Mouse (Mus musculus) heart, embryonic 16.5 days (tissue): ENCODE measurements around the gene Shisa5. TPM values are rescaled to one million over a fixed set of nuclear protein-coding genes. Genes with fewer than 3 reads are reported as not detected.

Experiments used
- ATAC-seq: fragments of 200-750 bp; cut with Nextera tagmentation; replicated peaks from 2 replicates; pipeline ENCODE4 v1.8.0; 2017; ENCODE audit warnings: moderate number of reproducible peaks; ENCODE audit not compliant: insufficient read depth, low FRiP score; ENCODE audit errors: extremely low read depth
- H3K27ac ChIP-seq: fragments of 300-500 bp; sonication (generic); 2 replicates; pipeline ENCODE4 v1.5.1; 2014; ENCODE audit warnings: mild to moderate bottlenecking, low read length, control low read depth, moderate library complexity
- H3K27me3 ChIP-seq: fragments of 300-500 bp; sonication (generic); 2 replicates; pipeline ENCODE4 v1.6.1; 2014; ENCODE audit warnings: low read length, mixed read lengths; ENCODE audit not compliant: control insufficient read depth, insufficient read depth
- H3K36me3 ChIP-seq: fragments of 300-500 bp; sonication (generic); 2 replicates; pipeline ENCODE4 v1.6.1; 2014; ENCODE audit not compliant: control insufficient read depth, insufficient read depth
- H3K4me1 ChIP-seq: fragments of 300-500 bp; sonication (generic); 2 replicates; pipeline ENCODE4 v1.6.1; 2014; ENCODE audit warnings: low read length, mixed read lengths; ENCODE audit not compliant: control insufficient read depth, insufficient read depth
- H3K4me2 ChIP-seq: fragments of 300-500 bp; sonication (generic); 2 replicates; pipeline ENCODE4 v1.6.1; 2014; ENCODE audit warnings: low read depth, mild to moderate bottlenecking, control low read depth, low read length
- H3K4me3 ChIP-seq: fragments of 300-500 bp; sonication (generic); 2 replicates; pipeline ENCODE4 v1.5.1; 2014; ENCODE audit warnings: mild to moderate bottlenecking, control low read depth, low read length
- H3K9ac ChIP-seq: fragments of 300-500 bp; sonication (generic); 2 replicates; pipeline ENCODE4 v1.6.1; 2014; ENCODE audit warnings: low read length, control low read depth
- H3K9me3 ChIP-seq: fragments of 300-500 bp; sonication (generic); replicated peaks from 2 replicates; pipeline ENCODE4 v1.6.1; 2016; ENCODE audit warnings: low read length; ENCODE audit not compliant: control insufficient read depth
- WGBS: fragments of 180-500 bp; shearing (Covaris S2); extraction: QIAGEN DNeasy Blood & Tissue Kit; methylation state at CpG from one replicate; pipeline ENCODE4 v1.1.7; 2014; 5-methylcytosine and 5-hydroxymethylcytosine counted together
- polyA plus RNA-seq: library from polyadenylated mRNA; unstranded; fragments of >200 nt; fragmentation: Nextera tagmentation; extraction: Ambion mirVana; gene quantifications from 2 replicates; pipeline ENCODE4 v1.2.1, GENCODE M21; 2015

Gene Shisa5
- polyA plus RNA-seq, 1 experiment from 2014 or later: 84.5 TPM

GRCm38 (mm10) chr9:109016973-109017604 lies 21.3 kb upstream of the Shisa5 start:
- Histone ChIP-seq H3K9me3 (no peaks in the 10 kb centered on the region), H3K36me3 (no peaks in the 10 kb centered on the region), H3K9ac (no peak overlapping the region), H3K27me3 (no peaks in the 10 kb centered on the region), H3K4me1 (no peaks in the 10 kb centered on the region), H3K4me2 (no peak overlapping the region), H3K27ac (no peak overlapping the region), H3K4me3 (no peak overlapping the region)
- WGBS: 42% methylated on average over 11 of the region's 11 CpGs
- ATAC-seq: no peak

GRCm38 (mm10) chr9:109021428-109021827 lies 16.9 kb upstream of the Shisa5 start:
- Histone ChIP-seq H3K4me2 (no peak overlapping the region), H3K9ac (no peak overlapping the region), H3K27me3 (no peaks in the 10 kb centered on the region), H3K9me3 (no peaks in the 10 kb centered on the region), H3K27ac (no peak overlapping the region), H3K36me3 (no peaks in the 10 kb centered on the region), H3K4me1 (no peaks in the 10 kb centered on the region), H3K4me3 (no peak overlapping the region)
- WGBS: 73% methylated on average over 4 of the region's 4 CpGs
- ATAC-seq: no peak

- no peak overlapping the region for H3K4me3 ChIP-seq
- 82% methylated on average over 17 of the region's 17 CpGs for WGBS
- H3K27me3 ChIP-seq: no peaks in the 10 kb centered on the region
- H3K4me1 ChIP-seq: peaks cover 2% of the 10 kb centered on the region; the same call in 1 of the 2 replicates
- no peaks in the 10 kb centered on the region for H3K36me3 ChIP-seq
- H3K9me3 ChIP-seq: no peaks in the 10 kb centered on the region
- no peak overlapping the region for H3K27ac ChIP-seq
- H3K9ac ChIP-seq: no peak overlapping the region
- H3K4me2 ChIP-seq: no peak overlapping the region
- ATAC-seq: no peak
These were observed 15.3 kb upstream of the Shisa5 start for GRCm38 (mm10) chr9:109022866-109023685.

- Histone ChIP-seq H3K36me3 (no peaks in the 10 kb centered on the region), H3K4me1 (peaks cover 2% of the 10 kb centered on the region; the same call in 1 of the 2 replicates), H3K4me2 (no peak overlapping the region), H3K9me3 (no peaks in the 10 kb centered on the region), H3K9ac (no peak overlapping the region), H3K27ac (no peak overlapping the region), H3K27me3 (no peaks in the 10 kb centered on the region), H3K4me3 (no peak overlapping the region)
- peak; percentile 61; the same call in 1 of the 2 replicates for ATAC-seq
- WGBS: 61% methylated on average over 8 of the region's 8 CpGs
These were observed 10.8 kb upstream of the Shisa5 start for GRCm38 (mm10) chr9:109027521-109027920.

GRCm38 (mm10) chr9:109028421-109028820 lies 9.9 kb upstream of the Shisa5 start:
- H3K27me3 ChIP-seq: no peaks in the 10 kb centered on the region
- H3K4me1 ChIP-seq: peaks cover 2% of the 10 kb centered on the region; the same call in 1 of the 2 replicates
- H3K4me3 ChIP-seq: no peak overlapping the region
- H3K9me3 ChIP-seq: no peaks in the 10 kb centered on the region
- no peak overlapping the region for H3K27ac ChIP-seq
- H3K4me2 ChIP-seq: no peak overlapping the region
- no peaks in the 10 kb centered on the region for H3K36me3 ChIP-seq
- no peak overlapping the region for H3K9ac ChIP-seq
- 82% methylated on average over 3 of the region's 3 CpGs for WGBS
- no peak for ATAC-seq

GRCm38 (mm10) chr9:109028919-109029318 lies 9.4 kb upstream of the Shisa5 start:
- no peak for ATAC-seq
- Histone ChIP-seq H3K27me3 (no peaks in the 10 kb centered on the region), H3K27ac (no peak overlapping the region), H3K9ac (no peak overlapping the region), H3K4me2 (no peak overlapping the region), H3K4me3 (no peak overlapping the region), H3K4me1 (peaks cover 2% of the 10 kb centered on the region; the same call in 1 of the 2 replicates), H3K9me3 (no peaks in the 10 kb centered on the region), H3K36me3 (no peaks in the 10 kb centered on the region)
- WGBS: 69% methylated on average over 5 of the region's 5 CpGs

GRCm38 (mm10) chr9:109030312-109030711 lies 8.1 kb upstream of the Shisa5 start:
- ATAC-seq: no peak
- H3K9me3 ChIP-seq: no peaks in the 10 kb centered on the region
- 64% methylated on average over 3 of the region's 3 CpGs for WGBS
- no peak overlapping the region for H3K27ac ChIP-seq
- no peaks in the 10 kb centered on the region for H3K36me3 ChIP-seq
- no peak overlapping the region for H3K4me2 ChIP-seq
- H3K4me3 ChIP-seq: no peak overlapping the region
- H3K27me3 ChIP-seq: no peaks in the 10 kb centered on the region
- H3K4me1 ChIP-seq: peaks cover 2% of the 10 kb centered on the region; the same call in 1 of the 2 replicates
- H3K9ac ChIP-seq: no peak overlapping the region

- H3K4me1 ChIP-seq: peaks cover 2% of the 10 kb centered on the region; the same call in 1 of the 2 replicates
- no peak overlapping the region for H3K4me3 ChIP-seq
- no peak overlapping the region for H3K4me2 ChIP-seq
- WGBS: 86% methylated on average over 7 of the region's 7 CpGs
- no peak for ATAC-seq
- H3K9me3 ChIP-seq: no peaks in the 10 kb centered on the region
- H3K27ac ChIP-seq: no peak overlapping the region
- no peaks in the 10 kb centered on the region for H3K27me3 ChIP-seq
- no peak overlapping the region for H3K9ac ChIP-seq
- H3K36me3 ChIP-seq: no peaks in the 10 kb centered on the region
These were observed 7.4 kb upstream of the Shisa5 start for GRCm38 (mm10) chr9:109031001-109031400.

GRCm38 (mm10) chr9:109031686-109032085 lies 6.7 kb upstream of the Shisa5 start:
- Histone ChIP-seq H3K4me3 (no peak overlapping the region), H3K9me3 (no peaks in the 10 kb centered on the region), H3K27me3 (no peaks in the 10 kb centered on the region), H3K4me2 (no peak overlapping the region), H3K27ac (no peak overlapping the region), H3K4me1 (peaks cover 2% of the 10 kb centered on the region; the same call in 1 of the 2 replicates), H3K36me3 (no peaks in the 10 kb centered on the region), H3K9ac (no peak overlapping the region)
- 72% methylated on average over 8 of the region's 8 CpGs for WGBS
- no peak for ATAC-seq
